Mouse (Mus musculus) C2C12 (cell line): ENCODE results near the gene Lrrfip2.

Experiments
- CTCF ChIP-seq: IDR thresholded peaks from one replicate; pipeline ENCODE4 v1.5.1; 2011; ENCODE audit not compliant: control insufficient read depth, insufficient read depth, insufficient read length
- MYOG ChIP-seq: IDR thresholded peaks from one replicate; pipeline ENCODE4 v1.6.1; 2011; ENCODE audit not compliant: control insufficient read depth, insufficient read length; ENCODE audit errors: extremely low read depth

DNA sequence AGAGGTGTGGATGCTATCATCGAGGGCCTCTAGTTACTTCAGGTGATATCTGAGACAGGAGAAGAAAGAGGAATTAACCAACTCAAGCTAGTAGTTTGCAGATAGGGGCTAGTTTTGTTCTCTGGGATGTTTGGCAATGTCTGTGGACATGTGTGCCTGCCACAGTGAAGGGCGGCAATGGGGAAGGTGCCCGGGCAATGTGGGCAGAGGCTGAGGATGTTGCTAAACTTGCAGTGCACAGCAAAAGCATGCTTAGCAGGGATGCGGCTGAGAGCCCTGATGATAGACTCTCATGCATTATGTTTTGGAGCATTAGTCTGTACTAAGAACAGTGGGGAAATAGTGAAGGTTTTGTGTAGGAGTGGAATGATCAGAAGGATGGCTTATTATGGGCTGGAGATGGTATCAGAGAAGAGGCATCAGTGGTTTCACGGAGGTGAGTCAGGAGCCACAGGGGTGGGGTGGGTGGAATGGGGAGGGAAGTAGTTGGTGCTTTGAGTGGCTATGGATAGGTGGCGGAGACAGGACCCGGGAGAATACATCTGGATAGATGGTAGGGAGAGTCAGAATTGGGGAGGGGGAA lies 28.9 kb downstream of the Lrrfip2 start:
- TF ChIP-seq MYOG (no peak), CTCF (no peak)
